Mouse (Mus musculus) G1E (cell line): ENCODE data around the gene Kdm7a. TPM values are rescaled to one million over a fixed set of nuclear protein-coding genes. Genes with fewer than 3 reads are reported as not detected.

Experiments used
- ATAC-seq: 2 replicates; pipeline ENCODE4 v1.8.0; 2016; ENCODE audit warnings: mild to moderate bottlenecking; ENCODE audit not compliant: insufficient number of reproducible peaks, poor library complexity, low FRiP score, severe bottlenecking; ENCODE audit errors: extremely low read depth
- DNase-seq: peaks from one replicate; pipeline ENCODE4 v3.0.0; 2012; ENCODE audit warnings: low spot score
- H3K27me3 ChIP-seq: 2 replicates; pipeline ENCODE4 v1.6.1; 2012; ENCODE audit warnings: mild to moderate bottlenecking, low read length, inconsistent platforms; ENCODE audit not compliant: insufficient read depth
- H3K36me3 ChIP-seq: replicated peaks from 2 replicates; pipeline ENCODE3; 2012; ENCODE audit warnings: mild to moderate bottlenecking, inconsistent platforms
- H3K4me1 ChIP-seq: 2 replicates; pipeline ENCODE4 v1.6.1; 2012; ENCODE audit warnings: low read depth, low read length, inconsistent platforms, mixed read lengths; ENCODE audit not compliant: insufficient read depth
- H3K4me3 ChIP-seq: 2 replicates; pipeline ENCODE4 v1.5.1; 2012; ENCODE audit warnings: low read depth, mild to moderate bottlenecking, inconsistent platforms, low read length, moderate library complexity, mixed read lengths
- H3K9me3 ChIP-seq: replicated peaks from 2 replicates; pipeline ENCODE4 v1.6.1; 2012; ENCODE audit warnings: inconsistent platforms
- CTCF ChIP-seq: IDR thresholded peaks from 2 replicates; pipeline ENCODE4 v1.5.1; 2012; ENCODE audit warnings: low read depth, low read length, inconsistent platforms, mixed read lengths
- GATA1 ChIP-seq: IDR thresholded peaks from 2 replicates; pipeline ENCODE4 v1.6.1; 2012; ENCODE audit warnings: borderline replicate concordance, low read length, inconsistent platforms, mixed read lengths
- GATA2 ChIP-seq: IDR thresholded peaks from 2 replicates; pipeline ENCODE4 v1.6.1; 2012; ENCODE audit warnings: low read depth, low read length, inconsistent platforms, borderline replicate concordance
- POLR2AphosphoS5 ChIP-seq: IDR thresholded peaks from 2 replicates; pipeline ENCODE4 v1.6.1; 2012; ENCODE audit warnings: low read depth, low read length, inconsistent platforms; ENCODE audit not compliant: insufficient replicate concordance
- TAL1 ChIP-seq: conservative IDR thresholded peaks from 2 replicates; pipeline ENCODE4 v1.6.1; 2012; ENCODE audit warnings: low read depth, low read length, inconsistent platforms, mixed read lengths
- polyA plus RNA-seq: library from polyadenylated mRNA; stranded (reverse); fragments of >175 nt; gene quantifications from 2 replicates; pipeline ENCODE4 v1.2.3, GENCODE M21; 2012
- total RNA-seq, 2 experiments: library from RNA; stranded (forward) in 1 of 2; stranded (reverse) in 1 of 2; fragments of 200-1000 nt in 1 of 2; fragments of >200 nt in 1 of 2; fragmentation: Nextera tagmentation in 1 of 2; gene quantifications; 2 replicates each; pipeline ENCODE4 v1.2.3; 2014 to 2017

Kdm7a gene
- total and polyA plus RNA-seq, 3 experiments, result 0.76 to 45.1 (median 9.0) TPM

- H3K9me3 ChIP-seq, result no peaks in the 10 kb centered on the region
- TF ChIP-seq TAL1, result 0 out of 2 replicates have a peak, but pooled peaks have one; percentile 25
- no peak for TF ChIP-seq GATA2
- H3K36me3 ChIP-seq, result no peaks in the 10 kb centered on the region
- DNase-seq (no peak), ATAC-seq (no peak)
- peaks cover 6% of the 10 kb centered on the region for H3K27me3 ChIP-seq
- H3K4me3 ChIP-seq, result no peak overlapping the region
- peaks cover 24% of the 10 kb centered on the region for H3K4me1 ChIP-seq
Observed at GRCm38 (mm10) chr6:39203236-39203635, 3.4 kb downstream of the Kdm7a start.

GRCm38 (mm10) chr6:39193006-39193405 lies 13.6 kb downstream of the Kdm7a start:
- no peak overlapping the region for H3K4me3 ChIP-seq
- DNase-seq (no peak), ATAC-seq (no peak)
- no peaks in the 10 kb centered on the region for H3K27me3 ChIP-seq
- no peaks in the 10 kb centered on the region for H3K4me1 ChIP-seq
- TF ChIP-seq TAL1 (no peak), CTCF (no peak), GATA2 (no peak), GATA1 (no peak), POLR2AphosphoS5 (no peak)
- no peaks in the 10 kb centered on the region for H3K9me3 ChIP-seq
- peaks cover 2% of the 10 kb centered on the region for H3K36me3 ChIP-seq

GRCm38 (mm10) chr6:39191518-39191917 lies 15.1 kb downstream of the Kdm7a start:
- ATAC-seq, result no peak
- Histone ChIP-seq H3K4me3 (no peak overlapping the region), H3K36me3 (peaks cover 2% of the 10 kb centered on the region), H3K9me3 (no peaks in the 10 kb centered on the region), H3K27me3 (no peaks in the 10 kb centered on the region), H3K4me1 (no peaks in the 10 kb centered on the region)
- TF ChIP-seq GATA2 (no peak), CTCF (no peak), TAL1 (no peak), GATA1 (no peak), POLR2AphosphoS5 (no peak)
- no peak for DNase-seq

- H3K9me3 ChIP-seq, result no peaks in the 10 kb centered on the region
- no peak overlapping the region for H3K4me3 ChIP-seq
- ATAC-seq, result no peak
- H3K27me3 ChIP-seq, result no peaks in the 10 kb centered on the region
- peaks cover 2% of the 10 kb centered on the region for H3K36me3 ChIP-seq
- H3K4me1 ChIP-seq, result no peaks in the 10 kb centered on the region
- no peak for DNase-seq
- no peak for TF ChIP-seq TAL1
- TF ChIP-seq GATA2, result no peak
- no peak for TF ChIP-seq CTCF
- TF ChIP-seq GATA1, result no peak
Observed at GRCm38 (mm10) chr6:39187227-39187626, 19.4 kb downstream of the Kdm7a start.

GRCm38 (mm10) chr6:39169089-39169488 lies 37.5 kb downstream of the Kdm7a start:
- TF ChIP-seq GATA2 (no peak), GATA1 (no peak), CTCF (no peak), POLR2AphosphoS5 (no peak), TAL1 (no peak)
- peaks cover 10% of the 10 kb centered on the region for H3K4me1 ChIP-seq
- peak; percentile 40; the same call in 1 of the 2 replicates for ATAC-seq

GRCm38 (mm10) chr6:39164891-39165290 lies 41.7 kb downstream of the Kdm7a start:
- Histone ChIP-seq H3K9me3 (no peaks in the 10 kb centered on the region), H3K4me3 (no peak overlapping the region), H3K4me1 (peaks cover 10% of the 10 kb centered on the region), H3K36me3 (peaks cover 5% of the 10 kb centered on the region), H3K27me3 (no peaks in the 10 kb centered on the region)
- DNase-seq (no peak), ATAC-seq (no peak)
- TF ChIP-seq GATA2, result no peak
- no peak for TF ChIP-seq GATA1
- TF ChIP-seq CTCF, result no peak
- TF ChIP-seq POLR2AphosphoS5, result no peak
- no peak for TF ChIP-seq TAL1

More at GRCm38 (mm10) chr6:39169089-39169488, 37.5 kb downstream of the Kdm7a start:
- no peaks in the 10 kb centered on the region for H3K27me3 ChIP-seq
- DNase-seq, result no peak
- no peak overlapping the region for H3K4me3 ChIP-seq
- peaks cover 2% of the 10 kb centered on the region for H3K36me3 ChIP-seq
- H3K9me3 ChIP-seq, result no peaks in the 10 kb centered on the region

- H3K9me3 ChIP-seq, result no peaks in the 10 kb centered on the region
- ATAC-seq (no peak), DNase-seq (no peak)
- no peaks in the 10 kb centered on the region for H3K27me3 ChIP-seq
- no peak overlapping the region for H3K4me3 ChIP-seq
- H3K36me3 ChIP-seq, result peaks cover 5% of the 10 kb centered on the region
- no peaks in the 10 kb centered on the region for H3K4me1 ChIP-seq
- TF ChIP-seq GATA1 (no peak), TAL1 (no peak), CTCF (no peak), POLR2AphosphoS5 (no peak), GATA2 (no peak)
Observed at GRCm38 (mm10) chr6:39161975-39162374, 44.6 kb downstream of the Kdm7a start.
